Mouse (Mus musculus): ENCODE data around the gene Mbnl2. TPM values are rescaled to one million over a fixed set of nuclear protein-coding genes. Genes with fewer than 3 reads are reported as not detected.

The Mbnl2 gene
- polyA plus RNA-seq, 1 experiment from 2014 or later: 173 TPM

- Histone ChIP-seq H3K4me3 (replicated peaks) (no peak overlapping the region), H3K27me3 (no peaks in the 10 kb centered on the region), H3K4me1 (peaks cover 75% of the 10 kb centered on the region), H3K9me3 (replicated peaks) (no peaks in the 10 kb centered on the region), H3K27ac (replicated peaks) (peak overlapping the region; percentile 44; the same call in 1 of the 2 replicates), H3K36me3 (no peaks in the 10 kb centered on the region), H3K4me2 (replicated peaks) (no peak overlapping the region), H3K9ac (no peak overlapping the region)
- ATAC-seq (ENCODE audit: insufficient number of reproducible peaks, low FRiP score, low TSS enrichment, low read depth): no peak
- 28% methylated on average over 3 of the region's 3 CpGs for WGBS
These were observed 24.2 kb downstream of the Mbnl2 start for GRCm38 (mm10) chr14:120299716-120300115.

GRCm38 (mm10) chr14:120300191-120300590, 24.7 kb downstream of the Mbnl2 start:
- WGBS: 41% methylated on average over 4 of the region's 4 CpGs
- Histone ChIP-seq H3K9me3 (replicated peaks) (no peaks in the 10 kb centered on the region), H3K4me2 (replicated peaks) (no peak overlapping the region), H3K4me1 (peaks cover 76% of the 10 kb centered on the region), H3K4me3 (replicated peaks) (no peak overlapping the region), H3K27me3 (no peaks in the 10 kb centered on the region), H3K9ac (no peak overlapping the region), H3K27ac (replicated peaks) (peak overlapping the region; percentile 44; the same call in 1 of the 2 replicates), H3K36me3 (no peaks in the 10 kb centered on the region)
- no peak for ATAC-seq (ENCODE audit: insufficient number of reproducible peaks, low FRiP score, low TSS enrichment, low read depth)

GRCm38 (mm10) chr14:120300814-120301213, 25.3 kb downstream of the Mbnl2 start:
- Histone ChIP-seq H3K4me2 (replicated peaks) (no peak overlapping the region), H3K4me1 (peaks cover 73% of the 10 kb centered on the region)
- 76% methylated on average over 4 of the region's 4 CpGs for WGBS

GRCm38 (mm10) chr14:120302913-120303548, 27.6 kb downstream of the Mbnl2 start:
- Histone ChIP-seq H3K27ac (replicated peaks) (peak overlapping the region; percentile 63), H3K4me1 (peaks cover 65% of the 10 kb centered on the region), H3K36me3 (no peaks in the 10 kb centered on the region), H3K4me3 (replicated peaks) (no peak overlapping the region), H3K4me2 (replicated peaks) (no peak overlapping the region), H3K9ac (no peak overlapping the region), H3K9me3 (replicated peaks) (no peaks in the 10 kb centered on the region), H3K27me3 (no peaks in the 10 kb centered on the region)
- peak; percentile 66 for ATAC-seq (ENCODE audit: insufficient number of reproducible peaks, low FRiP score, low TSS enrichment, low read depth)
- 30% methylated on average over 6 of the region's 6 CpGs for WGBS

More at GRCm38 (mm10) chr14:120300814-120301213, 25.3 kb downstream of the Mbnl2 start:
- H3K9me3 ChIP-seq (replicated peaks): no peaks in the 10 kb centered on the region
- H3K4me3 ChIP-seq (replicated peaks): no peak overlapping the region
- H3K36me3 ChIP-seq: no peaks in the 10 kb centered on the region
- no peaks in the 10 kb centered on the region for H3K27me3 ChIP-seq
- no peak for ATAC-seq (ENCODE audit: insufficient number of reproducible peaks, low FRiP score, low TSS enrichment, low read depth)
- no peak overlapping the region for H3K9ac ChIP-seq
- 0 out of 2 replicates have a peak overlapping the region, but pooled peaks have one; percentile 22 for H3K27ac ChIP-seq (replicated peaks)

- no peaks in the 10 kb centered on the region for H3K36me3 ChIP-seq
- peaks cover 69% of the 10 kb centered on the region for H3K4me1 ChIP-seq
- H3K9ac ChIP-seq: no peak overlapping the region
- H3K27me3 ChIP-seq: no peaks in the 10 kb centered on the region
- 57% methylated on average over 11 of the region's 11 CpGs for WGBS
- ATAC-seq (ENCODE audit: insufficient number of reproducible peaks, low FRiP score, low TSS enrichment, low read depth): no peak
- H3K9me3 ChIP-seq (replicated peaks): no peaks in the 10 kb centered on the region
- no peak overlapping the region for H3K4me2 ChIP-seq (replicated peaks)
- H3K4me3 ChIP-seq (replicated peaks): no peak overlapping the region
- no peak overlapping the region for H3K27ac ChIP-seq (replicated peaks)
These were observed 30.8 kb downstream of the Mbnl2 start for GRCm38 (mm10) chr14:120306229-120306628.

- WGBS: 54% methylated on average over 3 of the region's 3 CpGs
- Histone ChIP-seq H3K9me3 (replicated peaks) (no peaks in the 10 kb centered on the region), H3K4me1 (peaks cover 76% of the 10 kb centered on the region), H3K4me2 (replicated peaks) (no peak overlapping the region), H3K27ac (replicated peaks) (peak overlapping the region; percentile 67), H3K4me3 (replicated peaks) (no peak overlapping the region), H3K27me3 (no peaks in the 10 kb centered on the region), H3K36me3 (no peaks in the 10 kb centered on the region), H3K9ac (no peak overlapping the region)
- no peak for ATAC-seq (ENCODE audit: insufficient number of reproducible peaks, low FRiP score, low TSS enrichment, low read depth)
These were observed 31.9 kb downstream of the Mbnl2 start for GRCm38 (mm10) chr14:120307356-120307755.

- H3K27me3 ChIP-seq: no peaks in the 10 kb centered on the region
- no peaks in the 10 kb centered on the region for H3K36me3 ChIP-seq
- 29% methylated on average over 4 of the region's 4 CpGs for WGBS
- H3K27ac ChIP-seq (replicated peaks): peak overlapping the region; percentile 67
- H3K9me3 ChIP-seq (replicated peaks): no peaks in the 10 kb centered on the region
- H3K4me2 ChIP-seq (replicated peaks): 0 out of 2 replicates have a peak overlapping the region, but pooled peaks have one; percentile 3
- no peak overlapping the region for H3K9ac ChIP-seq
- peaks cover 77% of the 10 kb centered on the region for H3K4me1 ChIP-seq
- peak; percentile 26; the same call in 1 of the 2 replicates for ATAC-seq (ENCODE audit: insufficient number of reproducible peaks, low FRiP score, low TSS enrichment, low read depth)
- H3K4me3 ChIP-seq (replicated peaks): no peak overlapping the region
These were observed 32.5 kb downstream of the Mbnl2 start for GRCm38 (mm10) chr14:120307963-120308362.

GRCm38 (mm10) chr14:120309691-120310090, 34.2 kb downstream of the Mbnl2 start:
- Histone ChIP-seq H3K4me1 (peaks cover 74% of the 10 kb centered on the region), H3K4me2 (replicated peaks) (no peak overlapping the region), H3K27me3 (no peaks in the 10 kb centered on the region), H3K9ac (no peak overlapping the region), H3K9me3 (replicated peaks) (no peaks in the 10 kb centered on the region), H3K4me3 (replicated peaks) (no peak overlapping the region), H3K27ac (replicated peaks) (peak overlapping the region; percentile 44; the same call in 1 of the 2 replicates), H3K36me3 (no peaks in the 10 kb centered on the region)
- ATAC-seq (ENCODE audit: insufficient number of reproducible peaks, low FRiP score, low TSS enrichment, low read depth): no peak
- 85% methylated on average over 6 of the region's 6 CpGs for WGBS

- WGBS: 57% methylated on average over 12 of the region's 12 CpGs
- peaks cover 75% of the 10 kb centered on the region for H3K4me1 ChIP-seq
- 0 out of 2 replicates have a peak, but pooled peaks cover 3% of the 10 kb centered on the region for H3K36me3 ChIP-seq
- no peak overlapping the region for H3K4me3 ChIP-seq (replicated peaks)
- no peak for ATAC-seq (ENCODE audit: insufficient number of reproducible peaks, low FRiP score, low TSS enrichment, low read depth)
- H3K4me2 ChIP-seq (replicated peaks): no peak overlapping the region
- H3K27ac ChIP-seq (replicated peaks): peak overlapping the region; percentile 67
- no peaks in the 10 kb centered on the region for H3K9me3 ChIP-seq (replicated peaks)
- H3K9ac ChIP-seq: no peak overlapping the region
- H3K27me3 ChIP-seq: no peaks in the 10 kb centered on the region
These were observed 36.0 kb downstream of the Mbnl2 start for GRCm38 (mm10) chr14:120311330-120312097.

GRCm38 (mm10) chr14:120312661-120313406, 37.4 kb downstream of the Mbnl2 start:
- Histone ChIP-seq H3K4me2 (replicated peaks) (no peak overlapping the region), H3K27ac (replicated peaks) (peak overlapping the region; percentile 61), H3K9me3 (replicated peaks) (no peaks in the 10 kb centered on the region), H3K4me3 (replicated peaks) (no peak overlapping the region), H3K4me1 (peaks cover 64% of the 10 kb centered on the region), H3K36me3 (0 out of 2 replicates have a peak, but pooled peaks cover 3% of the 10 kb centered on the region), H3K9ac (no peak overlapping the region), H3K27me3 (no peaks in the 10 kb centered on the region)
- peak; percentile 71 for ATAC-seq (ENCODE audit: insufficient number of reproducible peaks, low FRiP score, low TSS enrichment, low read depth)
- 53% methylated on average over 12 of the region's 12 CpGs for WGBS

GRCm38 (mm10) chr14:120313466-120313865, 38.0 kb downstream of the Mbnl2 start:
- no peak for ATAC-seq (ENCODE audit: insufficient number of reproducible peaks, low FRiP score, low TSS enrichment, low read depth)
- Histone ChIP-seq H3K4me3 (replicated peaks) (no peak overlapping the region), H3K9ac (no peak overlapping the region), H3K27me3 (no peaks in the 10 kb centered on the region), H3K9me3 (replicated peaks) (no peaks in the 10 kb centered on the region), H3K36me3 (0 out of 2 replicates have a peak, but pooled peaks cover 3% of the 10 kb centered on the region), H3K4me2 (replicated peaks) (no peak overlapping the region), H3K4me1 (peaks cover 57% of the 10 kb centered on the region), H3K27ac (replicated peaks) (peak overlapping the region; percentile 61)
- WGBS: 75% methylated on average over 8 of the region's 8 CpGs
